Mouse (Mus musculus): Measurements from ENCODE around the gene Leng1. TPM values are rescaled to one million over a fixed set of nuclear protein-coding genes. Genes with fewer than 3 reads are reported as not detected.

Gene Leng1
- polyA plus RNA-seq, 1 experiment from 2014 or later = 14.1 TPM

- Histone ChIP-seq H3K4me3 (ENCODE audit: low read depth, low read length) (peak overlapping the region; percentile 68), H3K4me1 (ENCODE audit: control insufficient read depth, insufficient read depth, low read length) (peaks cover 16% of the 10 kb centered on the region; the same call in 1 of the 2 replicates), H3K27ac (ENCODE audit: low read length) (peak overlapping the region; percentile 99), H3K4me2 (replicated peaks; ENCODE audit: low read depth, low read length) (peak overlapping the region; percentile 66), H3K9me3 (ENCODE audit: control insufficient read depth, low read depth, low read length) (no peaks in the 10 kb centered on the region), H3K36me3 (ENCODE audit: control insufficient read depth, insufficient read depth, low read length) (peaks cover 28% of the 10 kb centered on the region), H3K9ac (replicated peaks; ENCODE audit: low read depth, low read length) (peak overlapping the region; percentile 81), H3K27me3 (ENCODE audit: control insufficient read depth, insufficient read depth, low read length) (no peaks in the 10 kb centered on the region)
- under 1% methylated on average over 50 of the region's 55 CpGs for WGBS
- peak; percentile 72 for ATAC-seq (ENCODE audit: insufficient number of reproducible peaks, insufficient read depth, low FRiP score, low read depth)
These were observed 28.7 kb upstream of the Leng1 start for GRCm38 (mm10) chr7:3694076-3694948.

GRCm38 (mm10) chr7:3693809-3694075 is 28.1 kb upstream of the Leng1 start:
- Histone ChIP-seq H3K27ac (ENCODE audit: low read length) (peak overlapping the region; percentile 99), H3K36me3 (ENCODE audit: control insufficient read depth, insufficient read depth, low read length) (peaks cover 23% of the 10 kb centered on the region), H3K4me2 (replicated peaks; ENCODE audit: low read depth, low read length) (peak overlapping the region; percentile 66), H3K4me3 (ENCODE audit: low read depth, low read length) (peak overlapping the region; percentile 68), H3K4me1 (ENCODE audit: control insufficient read depth, insufficient read depth, low read length) (peaks cover 16% of the 10 kb centered on the region; the same call in 1 of the 2 replicates), H3K9ac (replicated peaks; ENCODE audit: low read depth, low read length) (peak overlapping the region; percentile 81), H3K27me3 (ENCODE audit: control insufficient read depth, insufficient read depth, low read length) (no peaks in the 10 kb centered on the region), H3K9me3 (ENCODE audit: control insufficient read depth, low read depth, low read length) (no peaks in the 10 kb centered on the region)
- WGBS = under 1% methylated on average over 18 of the region's 18 CpGs
- no peak for ATAC-seq (ENCODE audit: insufficient number of reproducible peaks, insufficient read depth, low FRiP score, low read depth)

GRCm38 (mm10) chr7:3692987-3693808 is 27.6 kb upstream of the Leng1 start, which contains the start of gene Mboat7:
Gene Mboat7, minus strand, starts transcription at chr7:3693523.
- Histone ChIP-seq H3K4me1 (ENCODE audit: control insufficient read depth, insufficient read depth, low read length) (peaks cover 16% of the 10 kb centered on the region; the same call in 1 of the 2 replicates), H3K9me3 (ENCODE audit: control insufficient read depth, low read depth, low read length) (no peaks in the 10 kb centered on the region), H3K27me3 (ENCODE audit: control insufficient read depth, insufficient read depth, low read length) (no peaks in the 10 kb centered on the region), H3K27ac (ENCODE audit: low read length) (peak within 1 kb of the TSS; percentile 99), H3K4me3 (ENCODE audit: low read depth, low read length) (peak within 1 kb of the TSS; percentile 68), H3K4me2 (replicated peaks; ENCODE audit: low read depth, low read length) (peak within 1 kb of the TSS; percentile 66), H3K9ac (replicated peaks; ENCODE audit: low read depth, low read length) (peak within 1 kb of the TSS; percentile 81), H3K36me3 (ENCODE audit: control insufficient read depth, insufficient read depth, low read length) (peaks cover 21% of the 10 kb centered on the region)
- ATAC-seq (ENCODE audit: insufficient number of reproducible peaks, insufficient read depth, low FRiP score, low read depth) = peak; percentile 89
- under 1% methylated on average over 55 of the region's 55 CpGs for WGBS

GRCm38 (mm10) chr7:3692382-3692986 is 26.8 kb upstream of the Leng1 start, which contains the start of gene Tsen34:
Gene Tsen34, plus strand, starts transcription at chr7:3692863.
- Histone ChIP-seq H3K9me3 (ENCODE audit: control insufficient read depth, low read depth, low read length) (no peaks in the 10 kb centered on the region), H3K4me3 (ENCODE audit: low read depth, low read length) (peak within 1 kb of the TSS; percentile 68), H3K4me1 (ENCODE audit: control insufficient read depth, insufficient read depth, low read length) (peaks cover 16% of the 10 kb centered on the region; the same call in 1 of the 2 replicates), H3K27me3 (ENCODE audit: control insufficient read depth, insufficient read depth, low read length) (no peaks in the 10 kb centered on the region), H3K9ac (replicated peaks; ENCODE audit: low read depth, low read length) (peak within 1 kb of the TSS; percentile 81), H3K4me2 (replicated peaks; ENCODE audit: low read depth, low read length) (peak within 1 kb of the TSS; percentile 66), H3K36me3 (ENCODE audit: control insufficient read depth, insufficient read depth, low read length) (peaks cover 18% of the 10 kb centered on the region), H3K27ac (ENCODE audit: low read length) (peak within 1 kb of the TSS; percentile 99)
- no peak for ATAC-seq (ENCODE audit: insufficient number of reproducible peaks, insufficient read depth, low FRiP score, low read depth)
- WGBS = under 1% methylated on average over 49 of the region's 49 CpGs

GRCm38 (mm10) chr7:3691919-3692318 is 26.3 kb upstream of the Leng1 start:
- H3K4me2 ChIP-seq (replicated peaks; ENCODE audit: low read depth, low read length) = peak overlapping the region; percentile 66
- no peak for ATAC-seq (ENCODE audit: insufficient number of reproducible peaks, insufficient read depth, low FRiP score, low read depth)
- peak overlapping the region; percentile 62 for H3K9ac ChIP-seq (replicated peaks; ENCODE audit: low read depth, low read length)
- peaks cover 15% of the 10 kb centered on the region; the same call in 1 of the 2 replicates for H3K36me3 ChIP-seq (ENCODE audit: control insufficient read depth, insufficient read depth, low read length)
- H3K4me3 ChIP-seq (ENCODE audit: low read depth, low read length) = peak overlapping the region; percentile 68
- no peak overlapping the region for H3K27ac ChIP-seq (ENCODE audit: low read length)
- 18% methylated on average over 3 of the region's 3 CpGs for WGBS
- H3K9me3 ChIP-seq (ENCODE audit: control insufficient read depth, low read depth, low read length) = no peaks in the 10 kb centered on the region
- peaks cover 16% of the 10 kb centered on the region; the same call in 1 of the 2 replicates for H3K4me1 ChIP-seq (ENCODE audit: control insufficient read depth, insufficient read depth, low read length)
- H3K27me3 ChIP-seq (ENCODE audit: control insufficient read depth, insufficient read depth, low read length) = no peaks in the 10 kb centered on the region

- Histone ChIP-seq H3K36me3 (ENCODE audit: control insufficient read depth, insufficient read depth, low read length) (peaks cover 26% of the 10 kb centered on the region; the same call in 1 of the 2 replicates), H3K27ac (ENCODE audit: low read length) (no peak overlapping the region), H3K4me1 (ENCODE audit: control insufficient read depth, insufficient read depth, low read length) (no peaks in the 10 kb centered on the region), H3K27me3 (ENCODE audit: control insufficient read depth, insufficient read depth, low read length) (no peaks in the 10 kb centered on the region), H3K4me2 (replicated peaks; ENCODE audit: low read depth, low read length) (no peak overlapping the region), H3K9ac (replicated peaks; ENCODE audit: low read depth, low read length) (no peak overlapping the region), H3K9me3 (ENCODE audit: control insufficient read depth, low read depth, low read length) (no peaks in the 10 kb centered on the region), H3K4me3 (ENCODE audit: low read depth, low read length) (no peak overlapping the region)
- 84% methylated on average over 31 of the region's 31 CpGs for WGBS
- no peak for ATAC-seq (ENCODE audit: insufficient number of reproducible peaks, insufficient read depth, low FRiP score, low read depth)
These were observed 20.0 kb upstream of the Leng1 start for GRCm38 (mm10) chr7:3685400-3686187.

GRCm38 (mm10) chr7:3684698-3685097 is 19.1 kb upstream of the Leng1 start:
- Histone ChIP-seq H3K9ac (replicated peaks; ENCODE audit: low read depth, low read length) (no peak overlapping the region), H3K4me2 (replicated peaks; ENCODE audit: low read depth, low read length) (no peak overlapping the region), H3K4me3 (ENCODE audit: low read depth, low read length) (no peak overlapping the region), H3K36me3 (ENCODE audit: control insufficient read depth, insufficient read depth, low read length) (peaks cover 26% of the 10 kb centered on the region; the same call in 1 of the 2 replicates), H3K9me3 (ENCODE audit: control insufficient read depth, low read depth, low read length) (no peaks in the 10 kb centered on the region), H3K4me1 (ENCODE audit: control insufficient read depth, insufficient read depth, low read length) (no peaks in the 10 kb centered on the region), H3K27me3 (ENCODE audit: control insufficient read depth, insufficient read depth, low read length) (no peaks in the 10 kb centered on the region), H3K27ac (ENCODE audit: low read length) (no peak overlapping the region)
- 88% methylated on average over 8 of the region's 8 CpGs for WGBS
- ATAC-seq (ENCODE audit: insufficient number of reproducible peaks, insufficient read depth, low FRiP score, low read depth) = no peak

Measured in stomach, embryonic 14.5 days (tissue).